Mouse (Mus musculus): ENCODE data around the gene Hras.
A peak's percentile ranks its signal among the peaks of the same experiment; 100 is the strongest.

DNA sequence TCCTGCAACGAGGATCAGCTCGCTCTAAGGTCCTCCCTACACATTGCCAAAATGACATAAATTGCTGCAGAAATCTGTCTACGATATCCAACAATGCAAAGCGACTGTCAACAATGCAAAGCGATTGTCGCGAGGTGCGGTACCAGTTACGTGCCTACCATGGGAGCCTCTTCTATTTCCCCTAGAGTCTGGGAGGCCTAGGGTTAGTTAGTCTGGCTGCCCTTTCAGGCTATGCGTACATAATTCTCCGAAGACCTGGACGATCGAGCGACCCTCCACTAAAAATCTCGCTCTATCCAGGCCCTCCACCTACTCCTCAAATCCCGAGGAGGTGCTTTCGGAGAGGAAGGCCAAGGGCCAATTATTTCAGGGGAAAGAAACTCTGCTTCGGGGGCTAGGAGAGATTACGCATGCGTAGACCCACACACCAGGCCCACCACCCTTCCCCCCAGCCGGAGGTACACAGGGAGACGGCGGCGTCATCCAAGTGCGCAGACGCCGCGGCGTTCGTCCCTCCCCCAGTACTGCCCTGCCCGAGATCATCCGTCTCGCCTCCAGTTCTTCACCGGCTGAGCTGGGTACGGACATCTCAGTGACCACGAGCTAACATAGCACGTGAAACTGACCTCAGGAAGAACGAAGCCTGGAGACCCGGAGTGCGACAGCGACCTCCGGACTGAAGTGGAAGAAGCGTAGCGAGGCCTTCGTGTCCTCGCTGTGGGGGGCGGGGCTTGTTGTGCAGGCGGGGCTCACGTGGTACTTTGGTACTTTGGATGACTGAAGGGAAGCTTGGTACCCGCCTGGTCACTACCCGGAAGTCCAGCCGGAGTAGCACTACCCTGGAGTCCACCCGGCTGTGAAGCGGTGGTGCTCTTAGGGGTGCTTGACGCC lies 21.4 kb downstream of the Hras start, which contains the start of gene Rnh1:
- TF ChIP-seq CTCF (IDR thresholded peaks at IDR 0.05 in 2 of 3, conservative IDR thresholded peaks at IDR 0.05 in 1 of 3; ENCODE audit: control insufficient read depth in 1 of 3, insufficient read depth in 1 of 3, low read depth in 2 of 3, low read length in 3 of 3, poor library complexity in 1 of 3, severe bottlenecking in 1 of 3): no peak
- no peak for TF ChIP-seq GATA1 (IDR thresholded peaks at IDR 0.05; ENCODE audit: low read depth, low read length)
- peak; percentile 78; the same call in 1 of the 2 replicates for TF ChIP-seq MAZ (IDR thresholded peaks at IDR 0.05; ENCODE audit: low read depth, low read length)
- TF ChIP-seq POLR2A (IDR thresholded peaks at IDR 0.05; ENCODE audit: control insufficient read depth in 1 of 2, insufficient read depth in 1 of 2, low read depth in 1 of 2, low read length in 2 of 2, poor library complexity in 1 of 2): peak; percentile 74 to 89
- TF ChIP-seq ZC3H11A (IDR thresholded peaks at IDR 0.05; ENCODE audit: low read depth, low read length): no peak
- peak; percentile 88 for TF ChIP-seq HCFC1 (IDR thresholded peaks at IDR 0.05; ENCODE audit: low read depth, low read length)
- peak in 1 of 2 experiments; percentile 62; a peak in 1 of 4 replicates for TF ChIP-seq USF2 (IDR thresholded peaks at IDR 0.05; ENCODE audit: borderline replicate concordance in 1 of 2, insufficient read depth in 1 of 2, low read depth in 1 of 2, low read length in 2 of 2)
- no peak for TF ChIP-seq UBTF (IDR thresholded peaks at IDR 0.05; ENCODE audit: borderline replicate concordance, insufficient read depth, low read depth, low read length)
- TF ChIP-seq E2F4 (IDR thresholded peaks at IDR 0.05; ENCODE audit: borderline replicate concordance, low read depth, low read length): no peak
- TF ChIP-seq RCOR1 (IDR thresholded peaks at IDR 0.05; ENCODE audit: low read depth, low read length): no peak

Measured in MEL (cell line).